ENCODE assay signal across 29 mouse cellular contexts in the genomic region with DNA sequence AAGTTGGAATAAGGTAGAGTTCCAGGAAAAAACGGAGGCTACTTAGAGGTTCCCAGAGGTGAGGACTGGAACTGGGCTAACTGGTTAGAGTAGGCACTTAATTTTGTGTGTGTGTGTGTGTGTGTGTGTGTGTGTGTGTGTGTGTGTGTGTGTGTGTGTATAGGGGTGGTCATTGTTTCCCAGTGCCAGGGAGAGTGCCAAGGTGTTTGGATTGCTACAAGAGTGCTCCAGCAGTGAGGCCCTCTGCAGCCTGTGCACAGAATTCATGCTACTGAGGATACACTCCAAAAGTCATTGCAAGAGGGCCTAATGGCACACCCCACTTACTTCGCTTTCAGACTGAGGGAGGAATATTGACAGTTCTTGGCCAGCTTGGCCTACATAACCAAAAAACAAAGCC. TPM values are rescaled to one million over a fixed set of nuclear protein-coding genes. Genes with fewer than 3 reads are reported as not detected.
A peak's percentile ranks its signal among the peaks of the same experiment; 100 is the strongest.
DNase-seq lines count a peak whose midpoint lies in the region; ATAC-seq and TF ChIP-seq lines count a peak whose summit lies in the region.
"Had no signal": no experiment of that assay in that cellular context is flagged by ENCODE, and none has a peak within 500 bp of the region (broad histone marks: within the 10 kb centered on the region; RNA-seq: fewer than 3 reads in every experiment).

No protein-coding gene starts in this region.

- no peak overlapping the region for H3K4me3 ChIP-seq in lung, embryonic 14.5 days (ENCODE audit: low read depth, low read length)
- no peak overlapping the region for H3K4me3 ChIP-seq in lung, postnatal 0 days (ENCODE audit: low read depth, low read length)
- H3K4me3 ChIP-seq: forebrain, embryonic 10.5 days; forebrain, embryonic 13.5 days; gastrocnemius, adult 2 months; hindbrain, embryonic 10.5 days had no signal

- H3K4me2 ChIP-seq in lung, embryonic 14.5 days = no peak overlapping the region
- H3K4me2 ChIP-seq in lung, postnatal 0 days (replicated peaks; ENCODE audit: low read depth, low read length) = no peak overlapping the region
- H3K4me2 ChIP-seq: forebrain, embryonic 13.5 days; heart, embryonic 11.5 days; hindbrain, embryonic 14.5 days had no signal

- peaks cover 8% of the 10 kb centered on the region; the same call in 1 of the 2 replicates for H3K4me1 ChIP-seq in lung, embryonic 14.5 days (ENCODE audit: insufficient read depth)
- H3K4me1 ChIP-seq in lung, postnatal 0 days (ENCODE audit: insufficient read depth, low read depth, low read length) = no peaks in the 10 kb centered on the region

- no peak for DNase-seq in lung, embryonic 14.5 days
- DNase-seq in lung, postnatal 14 days = no peak
- peak; percentile 88 for DNase-seq in lung, postnatal 0 days (ENCODE audit: low spot score)
- DNase-seq in lung, postnatal 36 days = peak; percentile 83
- no peak for DNase-seq in frontal cortex, postnatal 25 days (ENCODE audit: low spot score in 2 of 2)
- DNase-seq in adrenal gland, adult 8-10 months = no peak
- no peak for DNase-seq in Muller cell, postnatal 12 days (ENCODE audit: inconsistent ontology term)
- DNase-seq: adrenal gland, postnatal 10 days; adrenal gland, postnatal 36 days; cerebellum, adult 18-20 months; cerebellum, adult 9-10 months; cerebellum, postnatal 14 days; gastrocnemius, adult 2 months; gastrocnemius, postnatal 14 days; heart, adult 11 months; heart, postnatal 36 days had no signal

- no peaks in the 10 kb centered on the region for H3K36me3 ChIP-seq in lung, embryonic 14.5 days (ENCODE audit: insufficient read depth)
- no peaks in the 10 kb centered on the region for H3K36me3 ChIP-seq in lung, postnatal 0 days (ENCODE audit: insufficient read depth, low read length)
- H3K36me3 ChIP-seq: forebrain, embryonic 10.5 days; hindbrain, embryonic 10.5 days had no signal

- H3K27ac ChIP-seq in lung, embryonic 14.5 days (ENCODE audit: low read depth) = peak overlapping the region; percentile 61; the same call in 1 of the 2 replicates
- peak overlapping the region; percentile 47; the same call in 1 of the 2 replicates for H3K27ac ChIP-seq in lung, postnatal 0 days (ENCODE audit: low read length)
- H3K27ac ChIP-seq: forebrain, embryonic 10.5 days; forebrain, embryonic 13.5 days; gastrocnemius, adult 2 months; hindbrain, embryonic 10.5 days; hindbrain, embryonic 14.5 days; hindbrain, postnatal 0 days had no signal

- no peak overlapping the region for H3K9ac ChIP-seq in lung, embryonic 14.5 days
- no peak overlapping the region for H3K9ac ChIP-seq in lung, postnatal 0 days (replicated peaks; ENCODE audit: low read depth)
- H3K9ac ChIP-seq: forebrain, embryonic 13.5 days; hindbrain, embryonic 14.5 days had no signal

- peak; percentile 68 for ATAC-seq in lung, embryonic 14.5 days (ENCODE audit: insufficient read depth)
- peak; percentile 95 for ATAC-seq in lung, postnatal 0 days
- ATAC-seq: activated CD4-positive, CD25-positive, alpha-beta regulatory T cell, adult 4 months; CD4-positive, CD25-positive, alpha-beta regulatory T cell, adult 4 months; forebrain, embryonic 13.5 days; forebrain, embryonic 16.5 days; hindbrain, postnatal 0 days had no signal

- 43% methylated on average over 2 of the region's 2 CpGs for WGBS in lung, embryonic 14.5 days
- 48% methylated on average over 2 of the region's 2 CpGs for WGBS in lung, postnatal 0 days

- H3K27me3 ChIP-seq in lung, embryonic 14.5 days (ENCODE audit: insufficient read depth, low read length) = peaks cover 30% of the 10 kb centered on the region
- H3K27me3 ChIP-seq in lung, postnatal 0 days (replicated peaks; ENCODE audit: insufficient read depth, low read length) = peaks cover 13% of the 10 kb centered on the region

- peak; percentile 55 for TF ChIP-seq EP300 in lung, postnatal 0 days (IDR thresholded peaks at IDR 0.05)

- no peaks in the 10 kb centered on the region for H3K9me3 ChIP-seq in lung, embryonic 14.5 days (ENCODE audit: low read depth, low read length)
- no peaks in the 10 kb centered on the region for H3K9me3 ChIP-seq in lung, postnatal 0 days (ENCODE audit: low read length)
- H3K9me3 ChIP-seq: forebrain, embryonic 10.5 days; forebrain, embryonic 13.5 days; hindbrain, embryonic 10.5 days had no signal

- no peak for TF ChIP-seq CTCF in lung, embryonic 14.5 days (IDR thresholded peaks at IDR 0.05; ENCODE audit: low read depth)
- no peak for TF ChIP-seq CTCF in lung, postnatal 0 days (IDR thresholded peaks at IDR 0.05)

RNA-seq across cellular contexts. Expression of a gene that starts 4.2 kb away (rescaled TPM):
- 6.7 and 8.3 TPM in 2 replicates for polyA plus RNA-seq in lung, embryonic 14.5 days (2014; fragmentation: Nextera tagmentation; extraction: Ambion mirVana)
- 4.1 and 5.2 TPM in 2 replicates for polyA plus RNA-seq in lung, postnatal 0 days (2015; fragmentation: Nextera tagmentation; extraction: Ambion mirVana)
- 10 to 100 TPM; 27.2 to 44.6 (median 31.0) TPM for total RNA-seq in adrenal gland, adult 8-10 months (2022)
- total RNA-seq: gastrocnemius, adult 2 months; gastrocnemius, postnatal 14 days; gastrocnemius, postnatal 4 days; heart, adult 8-10 months; heart, postnatal 36 days; MEL had no signal
- polyA plus RNA-seq: CD4-positive, CD25-positive, alpha-beta regulatory T cell, adult 4 months; heart, postnatal 0 days had no signal

RNA-seq across cellular contexts. Expression of a gene that starts 6.2 kb away (rescaled TPM):
- 21.8 and 24.4 TPM in 2 replicates for polyA plus RNA-seq in lung, embryonic 14.5 days (2014; fragmentation: Nextera tagmentation; extraction: Ambion mirVana)
- polyA plus RNA-seq in lung, postnatal 0 days (2015; fragmentation: Nextera tagmentation; extraction: Ambion mirVana) = 19.0 and 21.6 TPM in 2 replicates
- 10 to 100 TPM; 27.3 to 35.8 (median 30.6) TPM for total RNA-seq in adrenal gland, adult 8-10 months (2022)

RNA-seq across cellular contexts. Expression of a gene that starts 10.0 kb away (rescaled TPM):
- 151 and 165 TPM in 2 replicates for polyA plus RNA-seq in lung, embryonic 14.5 days (2014; fragmentation: Nextera tagmentation; extraction: Ambion mirVana)
- 98.7 and 112 TPM in 2 replicates for polyA plus RNA-seq in lung, postnatal 0 days (2015; fragmentation: Nextera tagmentation; extraction: Ambion mirVana)
- 1 to 10 TPM in 1 of 4 experiments, under 1 TPM in 2, not detected in 1; 0.51 to 1.5 (median 0.59) TPM for total RNA-seq in adrenal gland, adult 8-10 months (2022)
- polyA plus RNA-seq: activated CD4-positive, CD25-positive, alpha-beta regulatory T cell, adult 4 months; CD4-positive, CD25-positive, alpha-beta regulatory T cell, adult 4 months had no signal

RNA-seq across cellular contexts. Expression of a gene that starts 23.6 kb away (rescaled TPM):
- polyA plus RNA-seq in lung, embryonic 14.5 days (2014; fragmentation: Nextera tagmentation; extraction: Ambion mirVana) = 113 and 126 TPM in 2 replicates
- polyA plus RNA-seq in lung, postnatal 0 days (2015; fragmentation: Nextera tagmentation; extraction: Ambion mirVana) = 103 and 117 TPM in 2 replicates
- 100 to 1,000 TPM; 126 to 165 (median 148) TPM for total RNA-seq in adrenal gland, adult 8-10 months (2022)

RNA-seq across cellular contexts. Expression of a gene that starts 27.7 kb away (rescaled TPM):
- 964 and 1,036 TPM in 2 replicates for polyA plus RNA-seq in lung, embryonic 14.5 days (2014; fragmentation: Nextera tagmentation; extraction: Ambion mirVana)
- polyA plus RNA-seq in lung, postnatal 0 days (2015; fragmentation: Nextera tagmentation; extraction: Ambion mirVana) = 723 and 836 TPM in 2 replicates
- 1,000 to 10,000 TPM; 1,217 to 1,378 (median 1,304) TPM for total RNA-seq in adrenal gland, adult 8-10 months (2022)

Comparison
In these comparisons a context has a peak if more than half of its experiments do, and no peak if none do; other contexts are left out.
1. DNase-seq: peak in lung, postnatal 0 days (single experiment) and lung, postnatal 36 days (single experiment); none in lung, embryonic 14.5 days (single experiment), lung, postnatal 14 days (single experiment), frontal cortex, postnatal 25 days (0 of 2), adrenal gland, adult 8-10 months (single experiment) and Muller cell, postnatal 12 days (single experiment).